Mouse (Mus musculus) neutrophil, adult 59 days (primary cell): ENCODE results near the gene Hist1h2bh. TPM values are rescaled to one million over a fixed set of nuclear protein-coding genes. Genes with fewer than 3 reads are reported as not detected.

Source experiments
- total RNA-seq, 2 experiments: library from RNA; stranded (reverse); gene quantifications; 1 replicate in 1 of 2; 2 replicates in 1 of 2; pipeline ENCODE4 v1.2.4; 2023

The Hist1h2bh gene
- total RNA-seq: 100 to 1,000 TPM; 133 to 136 TPM

DNA sequence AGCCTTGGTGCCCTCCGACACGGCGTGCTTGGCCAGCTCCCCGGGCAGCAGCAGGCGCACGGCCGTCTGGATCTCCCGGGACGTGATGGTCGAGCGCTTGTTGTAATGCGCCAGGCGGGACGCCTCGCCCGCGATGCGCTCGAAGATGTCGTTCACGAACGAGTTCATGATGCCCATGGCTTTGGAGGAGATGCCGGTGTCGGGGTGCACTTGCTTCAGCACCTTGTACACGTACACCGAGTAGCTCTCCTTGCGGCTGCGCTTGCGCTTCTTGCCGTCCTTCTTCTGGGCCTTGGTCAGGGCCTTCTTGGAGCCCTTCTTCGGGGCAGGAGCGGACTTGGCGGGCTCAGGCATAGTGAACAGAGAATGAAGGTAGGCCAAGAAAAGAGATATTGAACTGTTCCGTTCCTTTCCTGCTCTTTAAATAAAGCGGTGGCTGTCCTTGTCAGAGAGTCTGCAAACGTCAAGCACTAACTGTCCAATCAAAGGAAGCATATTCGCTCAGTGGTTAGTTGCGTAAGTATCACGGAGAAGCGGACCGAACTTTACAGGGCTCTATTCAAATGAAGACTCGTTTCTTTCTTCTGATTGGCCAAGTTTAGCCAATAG, at the start of gene Hist1h2bh:
Gene Hist1h2bh, minus strand, starts transcription at position 394 of the 609 bp plus-strand sequence.

GRCm38 (mm10) chr13:23581408-23582218, 38.4 kb upstream of the Hist1h2bh start, which contains the start of gene Hist1h4d:
Gene Hist1h4d, plus strand, starts transcription at chr13:23581598.

DNA sequence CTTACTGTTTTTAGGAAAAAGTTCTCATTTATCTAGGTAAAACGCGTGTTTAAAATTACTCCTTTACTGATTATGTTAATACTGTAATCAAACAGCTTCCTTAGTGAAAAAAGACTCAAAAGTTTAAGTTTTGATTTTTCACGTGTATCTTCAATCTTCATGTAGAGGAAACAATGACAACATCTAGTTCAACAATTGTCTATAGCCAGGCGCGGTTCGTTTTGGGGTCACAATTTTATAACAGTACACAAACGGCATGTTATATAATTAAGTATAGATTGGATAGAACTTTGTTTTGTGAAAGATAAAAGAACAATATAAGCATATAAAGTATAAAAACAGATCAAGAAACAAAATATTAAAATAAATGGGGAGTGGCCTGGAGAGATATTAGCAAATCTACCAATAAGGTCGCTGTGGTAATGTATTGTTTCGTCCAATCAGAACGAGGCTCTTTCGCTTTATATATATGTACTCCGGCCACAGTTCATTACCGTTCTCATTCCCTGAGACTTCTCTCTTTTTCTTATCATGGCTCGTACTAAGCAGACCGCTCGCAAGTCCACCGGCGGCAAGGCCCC, 32.2 kb upstream of the Hist1h2bh start, which contains the start of gene Hist1h3d:
Gene Hist1h3d, plus strand, starts transcription at position 493 of the 581 bp plus-strand sequence.

DNA sequence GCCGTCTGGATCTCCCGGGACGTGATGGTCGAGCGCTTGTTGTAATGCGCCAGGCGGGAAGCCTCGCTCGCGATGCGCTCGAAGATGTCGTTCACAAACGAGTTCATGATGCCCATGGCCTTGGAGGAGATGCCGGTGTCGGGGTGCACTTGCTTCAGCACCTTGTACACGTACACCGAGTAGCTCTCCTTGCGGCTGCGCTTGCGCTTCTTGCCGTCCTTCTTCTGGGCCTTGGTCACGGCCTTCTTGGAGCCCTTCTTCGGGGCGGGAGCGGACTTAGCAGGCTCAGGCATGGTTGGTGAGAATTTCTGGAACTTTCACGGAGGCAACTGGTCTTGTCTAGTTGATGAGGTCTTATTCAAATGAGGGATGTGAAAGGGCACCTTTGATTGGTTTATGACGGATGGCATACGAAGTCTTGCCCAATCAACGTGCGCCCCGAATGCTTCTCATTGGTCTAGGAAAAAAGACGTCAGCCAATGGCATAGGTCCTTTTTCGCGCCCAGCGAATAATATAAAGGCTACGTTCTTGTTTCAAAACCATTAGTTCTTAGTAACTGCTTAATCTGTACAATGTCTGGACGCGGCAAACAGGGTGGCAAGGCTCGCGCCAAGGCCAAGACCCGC, 30.8 kb upstream of the Hist1h2bh start, which contains the start of the genes Hist1h2bf and Hist1h2ad:
Gene Hist1h2bf, minus strand, starts transcription at position 299 of the 627 bp plus-strand sequence.
Gene Hist1h2ad, plus strand, starts transcription at position 484 of the 627 bp plus-strand sequence.

GRCm38 (mm10) chr13:23571022-23571503, 27.9 kb upstream of the Hist1h2bh start, which contains the start of the genes Hist1h2ae and Hist1h2bg:
Gene Hist1h2ae, minus strand, starts transcription at chr13:23571220.
Gene Hist1h2bg, plus strand, starts transcription at chr13:23571396.

DNA sequence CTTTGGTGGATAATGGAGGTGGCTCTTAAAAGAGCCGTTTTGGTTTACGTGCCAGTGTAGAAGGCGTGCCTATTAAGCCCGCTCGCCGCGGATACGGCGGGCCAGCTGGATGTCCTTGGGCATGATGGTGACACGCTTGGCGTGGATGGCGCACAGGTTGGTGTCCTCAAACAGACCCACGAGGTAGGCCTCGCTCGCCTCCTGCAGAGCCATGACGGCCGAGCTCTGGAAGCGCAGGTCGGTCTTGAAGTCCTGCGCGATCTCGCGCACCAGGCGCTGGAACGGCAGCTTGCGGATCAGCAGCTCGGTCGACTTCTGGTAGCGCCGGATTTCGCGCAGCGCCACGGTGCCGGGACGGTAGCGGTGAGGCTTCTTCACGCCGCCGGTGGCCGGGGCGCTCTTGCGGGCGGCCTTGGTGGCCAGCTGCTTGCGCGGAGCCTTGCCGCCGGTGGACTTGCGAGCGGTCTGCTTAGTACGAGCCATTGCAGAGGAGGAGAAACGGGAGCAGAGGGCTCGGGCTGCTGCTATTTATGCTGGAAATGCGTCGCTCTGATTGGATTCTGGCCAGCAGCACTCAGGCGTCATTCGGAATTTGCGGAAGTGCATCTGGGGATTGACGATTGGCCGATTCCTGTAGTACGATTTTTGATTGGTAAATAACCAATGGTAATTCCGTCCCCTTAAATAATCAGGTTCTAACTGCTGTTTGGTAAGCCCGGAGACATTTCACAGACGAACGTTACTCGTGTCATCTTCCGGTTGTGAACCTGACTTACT, 18.9 kb upstream of the Hist1h2bh start, which contains the start of gene Hist1h3e:
Gene Hist1h3e, minus strand, starts transcription at position 487 of the 777 bp plus-strand sequence.

DNA sequence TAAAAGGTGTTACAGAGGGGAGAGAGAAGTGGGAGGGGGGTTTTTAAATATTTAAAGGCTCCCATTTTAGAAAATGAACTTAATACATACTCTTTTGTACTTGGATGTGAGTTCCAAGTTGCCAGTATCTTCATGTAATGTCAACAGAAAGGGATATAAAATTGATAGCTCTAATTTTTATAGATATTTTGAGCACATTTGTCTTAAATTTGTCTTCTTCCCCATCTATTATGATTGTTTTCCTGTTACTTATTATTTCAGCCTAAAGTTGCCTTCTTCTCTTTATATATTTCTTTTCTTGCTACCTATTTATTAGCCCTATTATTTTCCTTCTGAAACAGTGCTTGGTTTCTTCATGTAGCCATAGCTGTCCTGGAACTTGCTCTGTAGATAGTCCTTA, 9.8 kb upstream of the Hist1h2bh start, which contains the start of gene Hist1h1d:
Gene Hist1h1d, plus strand, starts transcription at position 301 of the 400 bp plus-strand sequence.

DNA sequence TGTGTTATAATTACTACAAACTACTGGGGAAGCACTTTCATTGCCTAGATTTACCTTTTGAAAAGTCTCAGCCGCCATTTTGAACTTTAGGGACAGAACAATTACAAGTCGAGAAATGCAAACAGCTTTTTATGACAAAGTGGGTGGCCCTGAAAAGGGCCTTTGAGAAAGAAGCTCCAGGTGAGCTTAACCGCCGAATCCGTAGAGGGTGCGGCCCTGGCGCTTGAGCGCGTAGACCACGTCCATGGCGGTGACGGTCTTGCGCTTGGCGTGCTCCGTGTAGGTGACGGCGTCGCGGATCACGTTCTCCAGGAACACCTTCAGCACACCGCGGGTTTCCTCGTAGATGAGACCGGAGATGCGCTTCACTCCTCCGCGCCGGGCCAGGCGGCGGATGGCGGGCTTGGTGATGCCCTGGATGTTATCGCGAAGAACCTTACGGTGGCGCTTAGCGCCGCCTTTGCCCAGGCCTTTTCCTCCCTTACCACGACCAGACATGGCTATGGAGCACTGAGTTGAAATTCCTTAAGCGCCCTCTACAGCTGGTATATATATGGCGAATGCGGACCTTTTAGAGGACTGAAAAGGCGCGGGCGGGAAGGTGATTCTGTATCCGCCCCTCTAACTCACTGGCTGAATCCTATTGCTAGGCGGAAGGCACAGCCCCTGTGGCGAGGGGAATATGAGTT, 8.1 kb upstream of the Hist1h2bh start, which contains the start of gene Hist1h4f:
Gene Hist1h4f, minus strand, starts transcription at position 503 of the 689 bp plus-strand sequence.

DNA sequence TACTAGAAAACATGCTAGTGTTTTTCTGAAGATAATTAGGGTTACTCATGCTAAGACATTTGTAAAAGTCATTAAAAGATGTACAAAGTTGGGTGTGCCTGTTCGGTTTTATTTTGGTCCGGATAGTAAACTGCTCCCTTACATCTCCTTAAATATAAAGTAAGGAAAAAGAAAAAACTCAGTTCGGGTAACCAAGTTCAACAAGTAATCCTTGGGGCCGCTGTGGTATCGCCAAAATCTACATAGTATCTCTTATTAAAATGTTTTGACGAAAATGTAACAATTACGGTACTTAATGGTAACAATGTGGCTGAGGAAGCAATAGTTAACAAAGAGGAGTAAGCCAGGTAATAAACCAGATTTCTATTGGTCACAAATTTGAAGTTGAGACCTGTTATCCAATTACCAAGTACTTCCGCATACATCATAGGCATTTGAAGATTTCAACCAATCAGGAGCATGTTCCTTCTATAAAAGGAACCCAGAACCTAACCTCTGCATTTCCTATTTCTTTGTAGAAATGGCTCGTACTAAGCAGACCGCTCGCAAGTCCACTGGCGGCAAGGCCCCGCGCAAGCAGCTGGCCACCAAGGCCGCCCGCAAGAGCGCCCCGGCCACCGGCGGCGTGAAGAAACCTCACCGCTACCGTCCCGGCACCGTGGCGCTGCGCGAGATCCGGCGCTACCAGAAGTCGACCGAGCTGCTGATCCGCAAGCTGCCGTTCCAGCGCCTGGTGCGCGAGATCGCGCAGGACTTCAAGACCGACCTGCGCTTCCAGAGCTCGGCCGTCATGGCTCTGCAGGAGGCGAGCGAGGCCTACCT, 984 bp upstream of the Hist1h2bh start, which contains the start of gene Hist1h3f:
Gene Hist1h3f, plus strand, starts transcription at position 88 of the 822 bp plus-strand sequence.

GRCm38 (mm10) chr13:23535137-23536075, 7.8 kb downstream of the Hist1h2bh start, which contains the start of gene Hist1h3g:
Gene Hist1h3g, plus strand, starts transcription at chr13:23535422.

GRCm38 (mm10) chr13:23533560-23534367, 9.4 kb downstream of the Hist1h2bh start, which contains the start of gene Hist1h2af:
Gene Hist1h2af, plus strand, starts transcription at chr13:23533906.

DNA sequence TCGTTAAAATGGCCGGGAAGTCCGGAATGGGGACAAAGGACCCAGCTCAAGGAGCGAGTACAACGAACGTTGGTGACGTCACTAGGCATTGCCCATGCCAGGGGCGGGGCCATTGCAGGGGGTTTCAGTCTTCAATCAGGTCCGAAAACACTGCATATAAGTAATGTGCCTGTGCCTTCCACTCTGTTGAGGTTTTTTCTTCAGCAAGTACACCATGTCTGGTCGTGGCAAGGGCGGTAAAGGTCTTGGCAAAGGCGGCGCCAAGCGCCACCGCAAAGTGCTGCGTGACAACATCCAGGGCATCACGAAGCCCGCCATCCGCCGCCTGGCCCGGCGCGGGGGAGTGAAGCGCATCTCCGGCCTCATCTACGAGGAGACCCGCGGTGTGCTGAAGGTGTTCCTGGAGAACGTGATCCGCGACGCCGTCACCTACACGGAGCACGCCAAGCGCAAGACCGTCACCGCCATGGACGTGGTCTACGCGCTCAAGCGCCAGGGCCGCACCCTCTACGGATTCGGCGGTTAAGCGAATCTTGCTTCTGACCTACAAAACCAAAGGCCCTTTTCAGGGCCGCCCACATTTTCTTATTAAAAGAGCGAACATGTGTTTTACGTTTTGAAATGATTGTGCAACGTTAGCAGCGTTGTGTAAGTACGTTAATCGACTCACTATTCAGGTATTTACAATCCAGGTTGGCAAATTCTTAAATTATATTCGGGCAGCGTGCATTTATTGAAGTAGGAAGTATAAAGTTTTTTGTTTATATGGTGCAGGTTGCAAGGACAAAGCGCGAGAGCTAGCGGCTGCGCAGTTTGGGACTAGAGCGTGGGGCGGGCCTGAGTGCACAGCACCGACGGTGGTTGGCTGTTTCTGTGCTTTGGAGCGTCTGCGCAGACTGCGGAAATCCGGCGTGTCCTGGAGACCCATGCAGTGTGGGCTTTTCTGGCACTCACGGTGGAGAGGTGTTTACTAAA, 12.0 kb downstream of the Hist1h2bh start, which contains the start of gene Hist1h4h:
Gene Hist1h4h, plus strand, starts transcription at position 150 of the 975 bp plus-strand sequence.

